Mouse (Mus musculus) kidney, embryonic 15.5 days (tissue): ENCODE measurements around the gene Lipo1. TPM values are rescaled to one million over a fixed set of nuclear protein-coding genes. Genes with fewer than 3 reads are reported as not detected.
"Not testable (repeated sequence)": the region's sequence is repeated elsewhere in the genome, so short reads cannot be mapped to it uniquely, and the experiment has no call there.

Source experiments
- ATAC-seq: fragments of 200-750 bp; cut with Nextera tagmentation; replicated peaks from 2 replicates; pipeline ENCODE4 v1.8.0; 2017; ENCODE audit warnings: moderate TSS enrichment; ENCODE audit not compliant: low FRiP score
- H3K27ac ChIP-seq: fragments of 300-500 bp; sonication (generic); 2 replicates; pipeline ENCODE4 v1.5.1; 2015; ENCODE audit warnings: mild to moderate bottlenecking, inconsistent platforms
- H3K27me3 ChIP-seq: fragments of 300-500 bp; sonication (generic); 2 replicates; pipeline ENCODE4 v1.6.1; 2015; ENCODE audit warnings: inconsistent platforms
- H3K36me3 ChIP-seq: fragments of 300-500 bp; sonication (generic); 2 replicates; pipeline ENCODE4 v1.6.1; 2015; ENCODE audit warnings: inconsistent platforms
- H3K4me1 ChIP-seq: fragments of 300-500 bp; sonication (generic); 2 replicates; pipeline ENCODE4 v1.6.1; 2015; ENCODE audit warnings: inconsistent platforms
- H3K4me2 ChIP-seq: fragments of 300-500 bp; sonication (generic); 2 replicates; pipeline ENCODE4 v1.6.1; 2015; ENCODE audit warnings: moderate library complexity, mild to moderate bottlenecking, inconsistent platforms
- H3K4me3 ChIP-seq: fragments of 300-500 bp; sonication (generic); replicated peaks from 2 replicates; pipeline ENCODE4 v1.5.1; 2015; ENCODE audit warnings: mild to moderate bottlenecking, inconsistent platforms
- H3K9ac ChIP-seq: fragments of 300-500 bp; sonication (generic); 2 replicates; pipeline ENCODE4 v1.6.1; 2015; ENCODE audit warnings: mild to moderate bottlenecking, inconsistent platforms
- H3K9me3 ChIP-seq: fragments of 300-500 bp; sonication (generic); replicated peaks from 2 replicates; pipeline ENCODE4 v1.6.1; 2016; ENCODE audit warnings: inconsistent platforms
- WGBS: fragments of 180-500 bp; shearing (Covaris S2); methylation state at CpG from one replicate; pipeline ENCODE4 v1.1.7; 2015; ENCODE audit warnings: mixed read lengths; 5-methylcytosine and 5-hydroxymethylcytosine counted together
- polyA plus RNA-seq: library from polyadenylated mRNA; unstranded; fragments of >200 nt; fragmentation: Nextera tagmentation; extraction: Ambion mirVana; gene quantifications from 2 replicates; pipeline ENCODE4 v1.2.1, GENCODE M21; 2015

The Lipo1 gene
- not detected in 2 replicates for polyA plus RNA-seq

DNA sequence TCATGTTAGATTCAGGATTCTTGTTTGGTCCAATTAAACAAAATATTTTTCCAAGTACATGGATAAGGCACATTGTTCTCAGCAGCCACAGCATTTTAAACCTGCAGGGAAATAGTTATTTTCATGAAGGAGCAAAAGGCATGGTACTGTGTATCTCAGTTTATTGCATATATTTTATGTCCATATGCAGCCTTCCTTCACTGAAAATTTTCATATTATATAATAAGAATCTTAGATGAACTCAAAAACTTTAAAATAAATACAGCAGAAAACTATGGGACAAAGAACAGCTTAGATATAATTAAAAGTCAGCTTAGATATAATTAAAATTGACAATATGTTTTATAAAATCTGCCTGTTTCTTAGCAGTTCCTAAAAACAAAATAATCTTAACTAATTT is at the start of gene Lipo1:
Gene Lipo1 (minus strand): TSS at position 101 of the 400 bp plus-strand sequence.
- not testable (repeated sequence) for H3K27ac ChIP-seq, H3K4me2 ChIP-seq, H3K9me3 ChIP-seq, H3K36me3 ChIP-seq, H3K4me3 ChIP-seq, H3K4me1 ChIP-seq, H3K27me3 ChIP-seq, ATAC-seq, H3K9ac ChIP-seq

DNA sequence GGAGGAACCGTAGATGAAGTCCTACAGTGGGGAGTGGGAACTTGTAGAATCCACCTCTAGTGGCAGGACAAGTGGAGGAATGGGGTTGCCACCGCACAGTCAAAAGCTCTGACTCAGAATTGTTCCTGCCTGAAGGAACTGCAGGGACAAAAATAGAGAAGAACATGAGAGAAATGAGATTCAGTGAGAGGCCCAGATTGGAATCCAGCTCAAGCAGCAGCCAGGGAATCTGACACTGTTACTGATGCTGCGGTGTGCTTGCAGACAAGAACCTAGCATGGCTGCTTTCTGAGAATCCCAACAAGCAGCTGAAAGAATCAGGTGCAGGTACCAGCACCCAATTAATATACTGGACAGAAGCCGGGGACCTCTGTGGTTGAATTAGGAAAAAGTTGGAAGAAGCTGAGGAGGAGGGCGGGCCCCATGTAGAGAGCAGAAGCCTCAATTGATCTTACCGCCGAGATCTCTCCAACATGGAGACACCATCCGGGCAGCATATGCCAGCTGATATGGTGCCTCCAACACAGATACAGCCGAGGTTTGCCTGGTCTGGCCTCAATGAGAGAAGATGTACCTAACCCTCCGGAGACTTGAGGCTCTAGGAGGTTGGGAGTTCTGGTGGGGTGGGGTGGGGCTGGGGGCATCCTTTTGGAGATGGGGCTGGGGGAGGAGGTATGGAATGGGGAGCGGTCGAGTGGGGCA is 532 bp downstream of the Lipo1 start:
- Histone ChIP-seq H3K9ac (no peak overlapping the region), H3K4me1 (no peaks in the 10 kb centered on the region), H3K4me3 (no peak overlapping the region), H3K4me2 (no peak overlapping the region), H3K36me3 (no peaks in the 10 kb centered on the region), H3K9me3 (no peaks in the 10 kb centered on the region), H3K27ac (no peak overlapping the region), H3K27me3 (no peaks in the 10 kb centered on the region)
- WGBS: 92% methylated on average over 12 of the region's 12 CpGs
- no peak for ATAC-seq

DNA sequence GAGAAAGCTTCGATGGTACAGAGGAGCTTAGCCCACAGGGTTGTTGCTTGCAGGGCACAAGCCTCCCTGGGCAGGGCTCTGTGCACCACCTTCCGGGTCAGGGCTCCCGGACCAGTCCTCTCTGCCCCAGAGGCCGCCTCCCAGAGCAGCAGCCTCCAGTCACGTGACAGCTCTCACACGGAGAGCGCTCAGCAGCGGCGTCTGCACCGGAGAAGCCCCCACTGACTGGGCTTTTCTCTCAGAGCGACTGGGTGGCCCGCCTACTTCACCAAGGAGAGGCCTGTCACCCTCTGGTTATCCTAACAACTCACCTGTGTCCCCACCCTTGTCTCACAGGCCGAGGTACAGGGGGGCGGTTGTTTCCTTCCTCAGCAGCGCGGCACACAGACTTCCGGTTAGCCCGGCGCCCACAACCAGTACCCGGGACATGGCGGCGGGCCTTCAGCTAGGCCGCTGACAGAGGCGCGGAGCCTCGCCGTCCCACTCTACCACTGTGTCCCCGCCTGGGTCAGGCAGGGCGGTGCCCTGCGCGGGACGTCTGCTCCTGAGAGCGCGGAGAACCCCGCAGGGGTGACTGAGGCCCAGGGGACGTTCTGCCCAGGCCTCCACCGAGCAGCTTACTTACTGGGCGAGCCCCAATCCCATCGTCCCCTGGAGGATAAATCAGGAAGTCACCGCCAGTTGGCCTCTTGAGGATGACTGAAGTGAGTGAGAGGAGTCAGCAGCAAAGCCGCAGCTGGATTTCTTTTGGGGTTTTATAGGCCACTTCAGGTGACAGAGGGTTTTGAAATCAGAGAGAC is 25.8 kb downstream of the Lipo1 start, which contains the start of gene Lipo3:
Gene Lipo3 (minus strand): TSS at position 665 of the 800 bp plus-strand sequence.
- H3K27me3 ChIP-seq, H3K9ac ChIP-seq, H3K4me1 ChIP-seq, H3K4me3 ChIP-seq, H3K9me3 ChIP-seq, H3K27ac ChIP-seq, H3K36me3 ChIP-seq: not testable (repeated sequence)
- peak within 1 kb of the TSS; percentile 39 for H3K4me2 ChIP-seq
- 44% methylated on average over 14 of the region's 41 CpGs for WGBS
- peak; percentile 92 for ATAC-seq

DNA sequence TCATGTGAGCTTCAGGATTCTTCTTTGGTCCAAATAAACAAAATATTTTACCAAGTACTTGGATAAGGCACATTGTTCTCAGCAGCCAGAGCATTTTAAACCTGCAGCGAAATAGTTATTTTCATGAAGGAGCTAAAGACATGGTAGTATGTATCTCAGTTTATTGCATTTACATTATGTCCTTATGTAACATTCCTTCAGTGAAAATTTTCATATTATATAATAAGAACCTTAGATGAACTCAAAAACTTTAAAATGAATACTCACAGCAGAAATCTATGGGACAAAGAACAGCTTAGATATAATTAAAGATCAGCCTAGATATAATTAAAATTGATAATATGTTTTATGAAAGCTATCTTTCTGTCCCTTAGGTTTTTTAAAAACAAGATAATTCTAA is 36.0 kb downstream of the Lipo1 start, which contains the start of gene Lipo2:
Gene Lipo2 (minus strand): TSS at position 101 of the 400 bp plus-strand sequence.
- H3K9ac ChIP-seq, ATAC-seq, H3K27ac ChIP-seq, H3K36me3 ChIP-seq, H3K4me1 ChIP-seq, H3K4me2 ChIP-seq, H3K4me3 ChIP-seq, H3K9me3 ChIP-seq, H3K27me3 ChIP-seq: not testable (repeated sequence)
- WGBS: 88% methylated on average over 1 of the region's 1 CpGs

Other genes starting within 250 kb of the Lipo1 start
- gene Gm8978, start 162.2 kb downstream of the Lipo1 start, polyA plus RNA-seq: not detected in 2 replicates
- 0.32 TPM in 1 of 2 replicates, not detected in the other for gene Lipo2, start 36.1 kb downstream of the Lipo1 start, polyA plus RNA-seq
- gene Lipo3, start 25.5 kb downstream of the Lipo1 start, polyA plus RNA-seq: 15.2 and 16.8 TPM in 2 replicates
- gene Lipf, start 173.7 kb upstream of the Lipo1 start, polyA plus RNA-seq: 0.10 TPM in 1 of 2 replicates, not detected in the other
- gene Lipk, start 220.8 kb upstream of the Lipo1 start, polyA plus RNA-seq: not detected in 2 replicates